Mouse (Mus musculus): ENCODE data around the gene Ankrd40. TPM values are rescaled to one million over a fixed set of nuclear protein-coding genes. Genes with fewer than 3 reads are reported as not detected.

Ankrd40 gene
- total RNA-seq, 2 experiments from 2014 or later: 263 to 280 TPM

DNA sequence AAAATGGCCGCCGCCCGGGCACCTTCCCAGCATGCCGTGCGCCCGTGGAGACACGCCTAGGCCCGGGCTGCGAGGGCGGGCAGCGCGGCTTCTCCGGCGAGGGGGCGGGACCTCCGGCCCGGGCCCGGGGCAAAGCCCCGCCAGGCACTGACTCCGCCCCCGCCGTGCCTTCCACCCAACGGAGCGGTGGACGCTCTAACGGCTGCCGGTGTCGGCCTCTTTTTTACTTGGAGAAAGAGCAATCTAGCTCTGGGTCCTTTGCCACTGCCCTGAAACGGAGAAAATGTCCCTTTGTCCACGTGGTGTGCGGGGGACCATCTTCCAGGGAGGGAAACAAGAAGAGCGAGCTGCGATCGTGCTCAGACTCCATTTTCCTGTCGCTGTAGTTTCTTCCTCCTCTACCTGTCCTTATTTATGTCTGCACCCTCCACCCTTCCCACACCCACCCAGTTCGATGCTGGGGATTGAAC lies 5.8 kb upstream of the Ankrd40 start, which contains the start of gene Luc7l3:
TSS of gene Luc7l3 (minus strand) at position 58 of the 470 bp plus-strand sequence.
- intact Hi-C loops (cut with DNase I): no loop called here
- peak; percentile 89 for DNase-seq (ENCODE audit: low spot score)

DNA sequence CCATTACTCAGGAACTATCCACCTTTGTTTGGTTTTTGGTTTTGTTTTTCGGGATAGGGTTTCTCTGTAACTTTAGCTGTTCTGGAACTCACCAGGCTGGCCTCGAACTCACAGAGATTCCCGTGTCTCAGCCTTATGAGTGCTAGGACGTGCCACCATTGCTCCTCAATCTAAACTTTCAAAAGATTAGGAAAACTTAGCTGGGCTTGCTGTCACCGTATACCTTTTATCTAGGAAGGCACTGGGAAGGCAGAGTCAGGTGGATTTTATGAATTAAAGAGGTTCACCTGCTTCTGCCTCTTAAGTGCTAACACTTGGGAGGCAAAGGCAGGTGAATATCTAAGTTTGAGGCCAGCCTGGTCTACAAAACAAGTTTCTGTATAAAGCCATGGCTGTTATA lies 5.2 kb upstream of the Ankrd40 start:
- DNase-seq (ENCODE audit: low spot score): no peak
- intact Hi-C loops (cut with DNase I): no loop called here

DNA sequence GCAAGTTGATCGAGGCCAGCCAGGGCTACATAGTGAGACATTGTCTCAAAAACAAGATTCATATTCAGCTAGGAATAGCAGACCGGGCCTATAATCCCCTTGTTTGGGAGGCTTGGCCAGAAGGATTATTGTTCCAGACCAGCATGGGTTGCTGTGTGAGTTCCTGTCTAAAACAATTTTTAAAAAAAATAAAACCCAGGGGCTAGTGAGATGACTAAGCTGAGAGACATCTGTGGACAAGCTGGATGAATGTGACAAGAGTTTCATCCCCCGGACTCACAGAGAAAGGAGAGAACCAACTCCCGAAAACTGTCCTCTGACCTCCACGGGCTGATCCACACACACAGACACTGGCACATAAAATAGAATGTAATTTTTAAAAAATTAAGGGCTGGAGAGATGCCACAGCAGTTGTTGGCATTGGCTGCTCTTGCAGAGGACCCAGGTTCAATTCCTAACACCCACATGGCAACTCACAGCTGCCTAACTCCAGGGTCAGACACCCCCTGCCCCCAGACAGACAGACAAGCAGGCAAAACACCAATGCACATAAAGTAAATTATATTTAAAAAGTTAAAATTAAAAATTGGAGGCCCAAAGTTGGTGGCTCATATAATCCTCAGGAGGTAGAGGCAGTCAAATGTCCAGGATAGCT lies 4.4 kb upstream of the Ankrd40 start:
- intact Hi-C loops (cut with DNase I): no loop called here
- DNase-seq (ENCODE audit: low spot score): no peak

DNA sequence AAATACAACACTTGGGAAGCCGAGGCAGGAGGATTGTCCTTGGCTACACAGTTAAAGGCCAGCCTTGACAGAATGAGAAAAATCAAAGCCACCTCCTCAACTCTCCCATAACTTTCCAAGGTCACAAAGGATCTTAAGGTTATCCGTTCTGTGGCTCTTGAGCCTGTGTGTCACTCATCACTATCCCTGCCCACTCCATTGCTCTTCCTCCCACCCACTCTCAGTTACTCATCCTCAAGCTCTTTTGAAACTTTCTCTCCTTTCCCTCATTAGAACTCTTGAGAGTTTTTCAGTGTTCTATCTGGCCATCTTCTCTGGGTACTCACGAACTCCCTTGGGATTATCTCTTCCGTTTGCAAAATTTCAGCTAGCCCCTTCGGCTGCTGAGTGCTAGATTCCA lies 3.2 kb upstream of the Ankrd40 start:
- DNase-seq (ENCODE audit: low spot score): no peak
- intact Hi-C loops (cut with DNase I): loop anchor here (5.0 kb wide), 1 partner anchor 112 kb away; the partner anchor contains the start of gene Tob1

DNA sequence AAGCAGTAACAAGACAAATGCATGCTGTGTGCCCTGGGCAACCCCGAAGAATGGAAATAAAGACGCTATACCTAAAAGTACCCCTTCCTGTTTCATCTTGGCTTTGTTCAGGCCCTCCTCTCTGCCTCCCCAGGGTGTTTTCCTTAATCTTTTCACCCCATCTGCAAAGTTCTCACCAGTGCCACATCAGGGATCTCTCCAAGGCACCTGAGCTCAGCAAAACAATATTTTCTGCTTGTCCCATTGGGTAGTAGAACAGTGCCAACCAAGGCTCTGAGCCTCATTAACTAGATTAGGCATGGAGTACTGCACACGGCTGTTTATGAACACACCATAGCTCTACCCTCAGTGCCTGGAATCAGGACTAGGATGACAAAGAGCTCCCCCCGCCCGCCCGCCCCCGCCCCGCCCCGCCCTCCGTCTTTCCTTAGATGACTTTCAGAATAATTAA lies 815 bp upstream of the Ankrd40 start:
- intact Hi-C loops (cut with DNase I): loop anchor here (5.0 kb wide), 1 partner anchor 115 kb away; the partner anchor contains the start of gene Tob1
- DNase-seq (ENCODE audit: low spot score): no peak

DNA sequence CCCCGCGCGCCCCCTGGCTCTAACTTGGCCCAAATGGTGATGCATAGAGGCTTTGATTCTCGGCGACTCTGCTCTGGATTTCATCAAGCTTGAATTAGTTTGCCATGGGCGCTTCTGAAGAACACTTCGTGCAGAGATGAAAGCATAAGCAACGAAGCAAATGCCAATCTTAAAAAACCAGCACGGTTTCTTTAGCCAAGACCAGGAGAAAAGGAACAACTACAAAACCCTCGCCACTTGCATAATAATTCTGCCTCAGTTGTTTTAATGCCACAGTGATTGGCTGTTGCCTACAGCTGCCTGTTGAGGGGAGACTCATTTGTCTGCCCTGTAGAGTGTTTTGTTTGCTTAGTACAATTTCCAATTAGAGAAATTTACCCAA lies 834 bp downstream of the Ankrd40 start:
- DNase-seq (ENCODE audit: low spot score): no peak
- intact Hi-C loops (cut with DNase I): loop anchor here (2.0 to 5.0 kb wide), 2 partner anchors 76 to 116 kb away; partner anchors contain the start of gene Tob1

DNA sequence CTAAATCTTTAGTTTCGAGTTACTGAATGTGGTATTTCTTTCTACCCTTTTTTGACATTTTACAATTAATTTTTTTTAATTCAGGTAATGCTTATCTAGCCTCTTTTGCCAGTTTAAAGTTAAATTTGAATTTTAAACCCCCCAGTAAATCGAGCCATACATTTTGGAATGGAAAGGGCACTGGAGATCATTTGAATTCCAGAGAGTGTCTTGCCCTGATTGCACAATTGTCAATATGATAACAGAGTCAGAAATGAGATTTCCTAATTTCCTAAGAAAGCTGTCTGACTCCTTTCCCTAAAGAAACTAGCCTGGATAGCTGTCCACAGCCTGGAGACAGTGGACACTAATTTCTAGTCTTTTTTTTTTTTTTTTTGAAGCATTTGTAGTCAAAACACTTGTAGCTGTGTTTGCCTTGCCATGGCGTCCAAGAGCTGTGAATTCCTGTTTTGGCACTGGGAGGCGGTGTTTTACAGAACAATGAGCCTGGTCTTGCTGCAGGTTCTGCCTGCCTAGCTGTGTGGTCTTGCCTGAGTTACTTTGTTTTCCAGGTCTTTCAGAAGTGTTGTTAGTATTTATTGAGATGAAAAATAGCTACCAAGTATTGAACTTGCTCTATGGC lies 1.6 kb downstream of the Ankrd40 start:
- intact Hi-C loops (cut with DNase I): loop anchor here (2.0 to 5.0 kb wide), 2 partner anchors 75 to 117 kb away; partner anchors contain the start of gene Tob1
- no peak for DNase-seq (ENCODE audit: low spot score)

DNA sequence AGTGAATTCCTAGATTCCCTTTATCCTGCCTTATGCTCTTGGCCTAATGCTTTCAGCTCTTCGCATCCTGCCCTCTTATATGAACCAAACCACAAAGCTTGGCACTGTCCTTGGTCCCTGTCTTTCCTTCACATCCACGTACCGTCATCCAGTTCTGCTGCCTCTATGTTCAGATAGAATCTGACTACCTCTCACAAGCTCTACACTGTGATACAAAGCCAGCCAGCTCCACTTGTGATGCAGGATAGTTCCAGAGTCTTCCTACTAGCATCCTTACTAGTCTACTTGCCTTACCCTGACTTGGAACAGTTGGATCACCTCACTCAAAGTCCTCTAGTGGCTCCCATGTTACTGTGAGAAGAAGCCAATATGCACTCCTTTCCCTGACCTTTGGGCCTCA lies 2.4 kb downstream of the Ankrd40 start:
- no peak for DNase-seq (ENCODE audit: low spot score)
- intact Hi-C loops (cut with DNase I): no loop called here

DNA sequence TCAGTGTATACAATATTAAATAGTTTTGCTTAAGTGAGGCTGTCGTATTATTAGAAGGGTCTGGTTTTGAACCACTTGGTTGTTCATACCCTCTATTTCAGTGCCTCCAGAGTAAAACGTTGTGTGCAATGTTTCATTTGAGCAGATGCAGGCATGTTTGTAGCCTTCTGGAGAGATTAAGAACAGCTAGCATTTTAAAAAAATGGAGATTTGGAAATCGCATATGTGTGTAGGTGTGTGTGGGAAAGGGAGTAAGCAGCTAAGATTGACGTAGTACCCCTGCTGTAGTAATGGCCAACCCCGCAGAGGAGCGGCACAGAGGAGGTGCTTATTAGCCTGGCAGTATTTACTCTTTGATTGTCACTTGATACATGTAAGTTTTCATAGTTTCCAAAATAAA lies 4.9 kb downstream of the Ankrd40 start:
- DNase-seq (ENCODE audit: low spot score): no peak
- intact Hi-C loops (cut with DNase I): no loop called here

DNA sequence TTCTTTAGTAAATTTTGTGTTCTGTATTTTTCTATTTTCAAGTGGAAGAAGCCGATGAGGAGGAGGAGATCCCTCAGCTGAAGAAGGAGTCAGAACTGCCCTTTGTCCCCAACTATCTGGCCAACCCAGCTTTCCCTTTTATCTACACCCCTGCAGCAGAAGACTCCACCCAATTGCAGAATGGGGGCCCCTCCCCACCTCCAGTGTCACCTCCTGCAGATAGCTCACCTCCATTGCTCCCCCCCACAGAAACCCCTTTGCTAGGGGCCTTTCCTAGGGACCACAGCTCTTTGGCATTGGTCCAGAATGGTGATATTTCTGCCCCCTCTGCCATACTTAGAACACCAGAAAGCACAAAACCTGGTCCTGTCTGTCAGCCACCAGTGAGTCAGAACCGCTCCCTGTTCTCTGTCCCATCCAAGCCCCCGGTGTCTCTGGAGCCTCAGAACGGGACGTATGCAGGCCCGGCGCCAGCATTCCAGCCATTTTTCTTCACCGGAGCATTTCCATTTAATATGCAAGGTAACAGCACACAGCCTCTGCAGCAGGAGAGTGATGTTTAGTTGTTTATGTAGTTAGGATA lies 6.7 kb downstream of the Ankrd40 start:
- intact Hi-C loops (cut with DNase I): no loop called here
- DNase-seq (ENCODE audit: low spot score): no peak

DNA sequence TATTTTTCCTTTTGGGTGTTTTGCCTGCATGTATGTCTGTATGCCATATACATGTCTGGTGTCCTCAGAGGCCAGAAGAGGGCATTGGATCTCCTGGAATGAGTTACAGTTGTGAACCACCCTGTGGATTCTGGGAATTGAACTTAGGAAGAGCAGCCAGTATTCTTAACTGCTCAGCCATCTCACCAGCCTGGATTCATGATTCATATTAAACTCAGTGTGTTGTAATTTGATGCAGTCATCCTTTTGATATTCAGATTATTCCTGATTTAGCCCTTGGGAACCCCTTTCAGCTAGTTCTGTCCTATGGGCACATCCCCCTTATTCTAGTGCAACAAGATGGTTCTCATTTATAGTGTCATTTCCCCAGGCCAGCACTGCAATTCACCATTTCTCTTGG lies 8.8 kb downstream of the Ankrd40 start:
- no peak for DNase-seq (ENCODE audit: low spot score)
- intact Hi-C loops (cut with DNase I): no loop called here

DNA sequence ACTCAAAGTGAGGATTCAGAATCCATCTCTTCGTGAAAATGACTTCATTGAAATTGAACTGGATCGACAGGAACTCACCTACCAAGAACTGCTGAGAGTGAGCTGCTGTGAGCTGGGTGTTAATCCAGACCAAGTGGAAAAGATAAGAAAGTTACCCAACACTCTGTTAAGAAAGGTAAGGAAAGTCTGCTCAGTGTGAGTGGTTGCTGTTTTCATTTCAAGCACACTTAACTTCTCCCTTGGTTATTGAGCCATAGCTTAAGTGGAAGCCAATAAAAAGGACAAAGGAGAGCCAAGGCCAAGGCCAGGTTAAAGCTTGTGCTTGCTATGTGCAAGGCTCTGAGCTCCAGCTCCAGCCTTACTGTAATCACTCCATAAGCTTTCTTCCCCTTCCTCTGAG lies 10.5 kb downstream of the Ankrd40 start:
- DNase-seq (ENCODE audit: low spot score): no peak
- intact Hi-C loops (cut with DNase I): no loop called here

DNA sequence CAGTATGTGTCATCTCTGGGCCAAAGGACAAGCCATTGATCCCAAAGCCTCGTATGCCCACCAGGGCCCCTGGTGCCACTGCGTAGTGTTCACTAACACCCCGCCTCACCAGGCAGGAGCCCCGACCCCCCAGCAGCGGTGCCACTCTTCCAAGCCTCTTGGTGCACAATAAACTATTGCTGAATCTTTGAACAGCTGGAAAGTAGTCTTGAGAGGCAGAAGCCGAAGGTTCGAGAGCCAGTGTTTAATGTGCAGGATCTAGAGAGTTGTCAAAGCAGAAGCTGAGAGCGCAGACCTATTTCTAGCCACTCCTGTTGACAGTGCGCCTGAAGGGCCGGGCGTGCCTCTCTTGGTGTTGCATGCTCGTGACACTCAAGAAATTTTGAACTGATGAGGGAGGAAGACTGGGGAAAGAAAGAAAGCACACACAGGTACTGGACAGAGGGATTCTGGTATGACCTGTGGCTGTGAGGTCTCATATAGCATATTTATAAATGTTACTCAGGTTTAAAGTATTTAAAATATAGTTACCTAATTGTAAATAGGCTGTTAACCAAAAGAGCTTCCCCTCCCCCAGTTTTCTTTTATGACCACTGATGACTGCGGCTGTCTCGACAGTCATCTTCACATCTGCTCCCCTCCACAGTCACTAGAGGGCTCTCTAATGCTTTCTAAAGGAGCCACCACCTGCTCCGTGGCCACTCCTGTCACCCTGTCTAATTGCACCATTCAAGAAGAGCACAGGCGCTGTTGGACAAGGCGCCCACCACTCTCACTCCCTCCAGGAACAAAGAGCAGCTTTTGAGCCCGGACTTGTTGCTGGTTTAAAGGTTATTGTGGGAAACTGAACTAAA lies 12.2 kb downstream of the Ankrd40 start:
- intact Hi-C loops (cut with DNase I): loop anchor here (1.0 to 5.0 kb wide), 3 partner anchors 64 to 207 kb away; partner anchors contain the start of genes Rsad1 and Spata20

DNA sequence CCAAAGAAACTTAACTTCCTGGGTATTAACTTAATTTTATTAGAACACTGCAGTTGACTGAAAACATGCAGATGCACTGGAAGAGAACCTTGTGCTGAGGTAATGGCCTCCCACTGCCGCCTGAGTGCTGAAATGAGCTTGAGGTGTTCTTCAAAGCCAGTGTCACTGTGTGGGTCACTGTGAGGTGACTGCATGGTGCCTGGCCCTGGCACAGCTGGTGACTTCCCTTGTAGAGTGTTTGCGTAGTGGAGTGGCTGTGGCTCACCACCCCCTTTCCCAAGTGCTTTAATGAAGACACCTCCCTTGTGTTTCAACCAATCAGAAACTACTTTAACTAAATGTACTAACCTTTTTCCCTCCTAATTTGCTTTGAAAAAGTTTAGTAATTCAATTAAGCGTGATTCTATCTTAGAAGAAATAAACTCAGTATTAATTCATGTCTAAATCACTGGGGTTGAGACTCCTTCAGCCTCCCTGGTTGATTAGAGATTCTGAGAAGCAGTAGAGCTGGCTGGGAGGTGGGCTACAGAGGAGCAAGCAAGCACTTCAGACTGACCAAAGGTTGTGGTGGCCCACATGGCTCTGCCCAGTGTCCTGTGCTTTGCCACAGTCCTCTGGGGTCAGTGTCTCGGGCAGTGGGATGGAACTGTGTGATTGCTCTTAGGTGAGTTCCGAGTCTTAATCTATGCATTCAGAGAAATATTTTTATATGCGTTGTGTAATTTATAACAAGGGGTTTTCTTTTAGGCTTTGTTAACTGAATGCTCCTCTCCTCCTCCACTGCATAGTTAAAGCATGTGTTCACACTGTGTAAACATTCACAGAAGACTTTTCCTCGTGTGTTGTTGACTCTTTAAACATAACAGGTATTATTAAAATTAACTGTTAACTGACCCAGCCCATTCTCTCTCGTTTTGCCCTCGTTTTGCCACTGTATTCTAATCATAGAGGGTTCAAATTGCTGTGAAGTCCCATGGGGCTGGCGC lies 13.4 kb downstream of the Ankrd40 start:
- no peak for DNase-seq (ENCODE audit: low spot score)
- intact Hi-C loops (cut with DNase I): loop anchor here (1.0 to 5.0 kb wide), 3 partner anchors 63 to 206 kb away; partner anchors contain the start of genes Rsad1 and Spata20

More for the DNA sequence above, 12.2 kb downstream of the Ankrd40 start:
- DNase-seq (ENCODE audit: low spot score): no peak

DNA sequence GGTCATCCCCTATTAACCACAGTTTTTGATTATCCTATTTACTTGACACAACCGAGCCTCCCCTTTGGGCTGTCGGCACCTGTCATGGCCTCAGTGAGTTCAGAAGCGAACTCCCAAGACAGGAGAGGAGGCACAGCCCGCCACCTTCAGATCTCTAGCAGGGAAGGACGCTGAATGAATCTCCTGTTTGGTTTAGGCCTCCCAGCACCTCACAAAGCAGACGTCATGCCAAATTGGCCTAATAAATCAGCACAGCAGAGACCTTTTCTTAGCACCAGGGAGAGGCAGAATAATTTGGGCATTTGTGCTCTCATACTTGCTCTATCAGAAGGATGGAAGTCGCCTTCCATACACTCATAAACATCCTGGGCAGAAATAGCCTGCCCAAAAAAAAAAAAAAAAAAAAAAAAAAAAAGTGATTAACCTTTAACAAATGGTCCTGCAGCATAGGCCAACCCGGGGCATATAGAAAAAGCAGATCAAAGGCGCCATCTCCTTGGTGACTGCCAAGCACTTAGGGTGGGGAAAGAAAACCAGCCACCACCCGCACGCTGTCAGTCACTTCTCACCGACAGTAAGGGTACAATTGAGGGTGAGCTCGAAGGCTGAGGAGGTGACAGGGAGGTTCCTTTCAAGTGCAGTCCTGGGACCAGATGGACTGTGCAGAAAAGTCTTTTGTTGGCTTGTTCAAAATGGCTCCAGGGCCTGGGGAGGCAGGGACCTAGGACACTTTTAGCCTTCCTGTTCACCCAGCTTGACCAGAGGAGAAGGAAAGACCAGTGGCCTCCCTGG lies 14.5 kb downstream of the Ankrd40 start:
- no peak for DNase-seq (ENCODE audit: low spot score)
- intact Hi-C loops (cut with DNase I): loop anchor here (5.0 kb wide), 1 partner anchor 205 kb away; the partner anchor contains the start of gene Rsad1

DNA sequence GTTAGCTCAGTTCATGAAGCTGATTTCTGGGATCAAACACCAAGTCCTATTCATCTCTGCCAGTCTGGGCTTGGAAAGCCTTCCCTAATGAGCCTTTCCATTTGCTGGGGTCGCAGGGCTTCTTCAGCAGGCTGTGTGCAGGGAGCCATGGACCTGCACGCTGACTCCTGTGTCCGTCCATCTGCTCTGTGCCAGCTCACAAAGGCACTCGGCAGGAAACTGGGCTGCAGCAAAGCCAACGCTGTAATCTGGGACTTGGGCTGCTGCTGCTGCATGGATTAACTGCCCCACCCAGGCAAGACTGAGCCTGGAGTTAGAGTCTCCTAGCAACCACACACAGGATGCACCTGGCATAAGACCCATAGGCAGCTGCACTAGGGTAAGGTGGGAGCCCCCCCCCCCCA lies 16.2 kb downstream of the Ankrd40 start:
- intact Hi-C loops (cut with DNase I): loop anchor here (5.0 kb wide), 1 partner anchor 203 kb away; the partner anchor contains the start of gene Rsad1
- no peak for DNase-seq (ENCODE audit: low spot score)

DNA sequence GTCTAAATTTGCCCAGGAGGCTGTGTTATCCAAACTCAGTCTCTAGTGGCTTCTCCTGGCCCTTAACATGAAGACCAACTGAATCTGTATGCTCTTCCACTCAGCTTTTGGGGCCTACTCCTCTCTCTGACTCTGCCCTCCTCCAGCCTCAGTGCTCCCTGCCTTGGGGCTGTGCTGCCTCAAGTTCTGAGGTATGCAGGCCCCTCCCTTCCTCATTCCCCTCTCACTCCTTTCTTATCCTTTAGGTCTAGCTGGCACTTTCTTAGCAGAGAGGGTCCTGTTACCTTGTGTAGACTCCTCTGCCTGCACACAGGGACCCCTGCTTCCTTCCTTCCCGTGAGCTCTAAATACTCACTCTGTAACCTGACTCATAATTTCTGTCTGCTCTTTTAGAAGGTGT lies 16.7 kb downstream of the Ankrd40 start:
- intact Hi-C loops (cut with DNase I): loop anchor here (5.0 kb wide), 1 partner anchor 203 kb away; the partner anchor contains the start of gene Rsad1
- DNase-seq (ENCODE audit: low spot score): no peak

DNA sequence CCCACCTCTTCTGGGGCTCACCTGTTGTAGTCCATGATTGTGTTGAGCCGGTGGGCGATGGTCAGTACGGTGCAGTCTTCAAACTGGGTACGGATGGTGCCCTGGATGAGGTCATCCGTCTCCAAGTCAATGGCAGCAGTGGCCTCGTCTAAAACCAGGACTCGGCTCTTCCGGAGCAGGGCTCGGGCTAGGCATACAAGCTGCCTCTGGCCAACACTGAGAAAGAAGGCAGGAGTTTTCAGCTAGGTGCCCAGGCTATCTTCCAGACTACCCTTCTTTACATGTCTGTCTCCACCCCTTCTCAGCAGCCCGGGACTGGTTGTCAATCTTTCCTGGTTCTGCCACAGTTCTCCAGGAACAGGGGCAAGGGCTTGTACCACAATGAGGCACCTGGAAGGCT lies 18.1 kb downstream of the Ankrd40 start:
- intact Hi-C loops (cut with DNase I): no loop called here

More for the DNA sequence above, 18.1 kb downstream of the Ankrd40 start:
- DNase-seq (ENCODE audit: low spot score): no peak
